Mouse (Mus musculus): ENCODE results near the gene Pax7. TPM values are rescaled to one million over a fixed set of nuclear protein-coding genes. Genes with fewer than 3 reads are reported as not detected.

Gene Pax7
- polyA plus RNA-seq, 1 experiment from 2014 or later: 2.0 TPM

- H3K27ac ChIP-seq (replicated peaks; ENCODE audit: low read depth, low read length): no peak overlapping the region
- H3K36me3 ChIP-seq (replicated peaks; ENCODE audit: control insufficient read depth, insufficient read depth, low read depth, low read length): no peaks in the 10 kb centered on the region
- ATAC-seq (replicated peaks; ENCODE audit: insufficient number of reproducible peaks, low FRiP score, low TSS enrichment, low read depth) (no peak), DNase-seq (ENCODE audit: low spot score) (no peak)
- H3K4me1 ChIP-seq (ENCODE audit: control insufficient read depth, insufficient read depth, low read length): peaks cover 6% of the 10 kb centered on the region
- peaks cover 94% of the 10 kb centered on the region for H3K27me3 ChIP-seq (ENCODE audit: control insufficient read depth, insufficient read depth, low read length)
- H3K4me3 ChIP-seq (ENCODE audit: low read depth, low read length): peak overlapping the region; percentile 39
- peak overlapping the region; percentile 32 for H3K4me2 ChIP-seq (ENCODE audit: low read depth, low read length)
- H3K9ac ChIP-seq (replicated peaks; ENCODE audit: low read length): peak overlapping the region; percentile 22; the same call in 1 of the 2 replicates
- no peaks in the 10 kb centered on the region for H3K9me3 ChIP-seq (replicated peaks; ENCODE audit: control insufficient read depth, low read length)
- 4% methylated on average over 14 of the region's 14 CpGs for WGBS
Observed at GRCm38 (mm10) chr4:139830053-139830452, 3.3 kb downstream of the Pax7 start.

DNA sequence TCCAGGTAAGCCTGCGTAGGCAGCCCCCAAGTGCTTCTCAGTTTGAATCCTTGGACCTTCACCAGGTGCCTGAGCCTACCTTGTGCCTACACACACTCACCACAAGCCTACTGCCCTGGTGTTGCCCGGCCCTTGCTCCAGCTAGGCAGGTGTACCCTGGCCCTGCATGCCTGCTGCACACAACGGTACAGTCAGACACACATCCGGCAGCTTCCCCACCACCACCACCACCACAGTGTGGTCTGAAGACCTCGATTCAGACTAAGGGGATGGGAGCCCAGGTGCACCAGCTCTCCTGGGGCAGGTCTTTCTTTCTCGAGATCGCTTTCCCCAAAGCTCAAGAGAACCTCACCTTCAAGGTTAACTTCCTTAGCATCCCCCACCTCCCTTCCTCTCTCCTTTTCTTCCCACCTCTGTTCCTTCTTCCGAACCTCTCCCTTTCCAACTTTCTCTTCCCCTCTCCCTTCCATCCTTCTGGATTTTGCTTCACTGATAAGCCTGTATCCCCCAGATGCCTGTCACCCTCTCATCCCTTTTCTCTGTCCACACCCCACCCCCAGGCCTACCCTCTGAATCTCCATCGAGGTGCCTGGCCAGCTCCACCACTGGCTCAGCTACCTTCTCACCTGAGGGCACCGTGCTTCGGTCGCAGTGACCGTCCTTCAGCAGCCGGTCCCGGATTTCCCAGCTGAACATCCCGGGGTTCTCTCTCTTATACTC is 4.3 kb downstream of the Pax7 start:
- ATAC-seq (replicated peaks; ENCODE audit: insufficient number of reproducible peaks, low FRiP score, low TSS enrichment, low read depth) (no peak), DNase-seq (ENCODE audit: low spot score) (no peak)
- Histone ChIP-seq H3K27me3 (ENCODE audit: control insufficient read depth, insufficient read depth, low read length) (peaks cover 94% of the 10 kb centered on the region), H3K27ac (replicated peaks; ENCODE audit: low read depth, low read length) (no peak overlapping the region), H3K4me3 (ENCODE audit: low read depth, low read length) (peak overlapping the region; percentile 2; the same call in 1 of the 2 replicates), H3K36me3 (replicated peaks; ENCODE audit: control insufficient read depth, insufficient read depth, low read depth, low read length) (no peaks in the 10 kb centered on the region), H3K4me2 (ENCODE audit: low read depth, low read length) (peak overlapping the region; percentile 13), H3K9ac (replicated peaks; ENCODE audit: low read length) (peak overlapping the region; percentile 28), H3K4me1 (ENCODE audit: control insufficient read depth, insufficient read depth, low read length) (peaks cover 10% of the 10 kb centered on the region), H3K9me3 (replicated peaks; ENCODE audit: control insufficient read depth, low read length) (no peaks in the 10 kb centered on the region)
- WGBS: 12% methylated on average over 16 of the region's 16 CpGs

- H3K4me1 ChIP-seq (ENCODE audit: control insufficient read depth, insufficient read depth, low read length): peaks cover 10% of the 10 kb centered on the region
- peak overlapping the region; percentile 30; the same call in 1 of the 2 replicates for H3K4me2 ChIP-seq (ENCODE audit: low read depth, low read length)
- no peak for DNase-seq (ENCODE audit: low spot score)
- WGBS: 2% methylated on average over 37 of the region's 37 CpGs
- ATAC-seq (replicated peaks; ENCODE audit: insufficient number of reproducible peaks, low FRiP score, low TSS enrichment, low read depth): no peak
- peak overlapping the region; percentile 15; the same call in 1 of the 2 replicates for H3K4me3 ChIP-seq (ENCODE audit: low read depth, low read length)
- H3K9ac ChIP-seq (replicated peaks; ENCODE audit: low read length): peak overlapping the region; percentile 28
- H3K9me3 ChIP-seq (replicated peaks; ENCODE audit: control insufficient read depth, low read length): no peaks in the 10 kb centered on the region
- no peaks in the 10 kb centered on the region for H3K36me3 ChIP-seq (replicated peaks; ENCODE audit: control insufficient read depth, insufficient read depth, low read depth, low read length)
- peaks cover 94% of the 10 kb centered on the region for H3K27me3 ChIP-seq (ENCODE audit: control insufficient read depth, insufficient read depth, low read length)
- H3K27ac ChIP-seq (replicated peaks; ENCODE audit: low read depth, low read length): no peak overlapping the region
Observed at GRCm38 (mm10) chr4:139828283-139828678, 5.0 kb downstream of the Pax7 start.

- peaks cover 93% of the 10 kb centered on the region for H3K27me3 ChIP-seq (ENCODE audit: control insufficient read depth, insufficient read depth, low read length)
- peak overlapping the region; percentile 13 for H3K9ac ChIP-seq (replicated peaks; ENCODE audit: low read length)
- H3K9me3 ChIP-seq (replicated peaks; ENCODE audit: control insufficient read depth, low read length): no peaks in the 10 kb centered on the region
- DNase-seq (ENCODE audit: low spot score): no peak
- no peak for ATAC-seq (replicated peaks; ENCODE audit: insufficient number of reproducible peaks, low FRiP score, low TSS enrichment, low read depth)
- no peaks in the 10 kb centered on the region for H3K36me3 ChIP-seq (replicated peaks; ENCODE audit: control insufficient read depth, insufficient read depth, low read depth, low read length)
- H3K27ac ChIP-seq (replicated peaks; ENCODE audit: low read depth, low read length): no peak overlapping the region
- WGBS: 7% methylated on average over 30 of the region's 30 CpGs
- peak overlapping the region; percentile 15; the same call in 1 of the 2 replicates for H3K4me3 ChIP-seq (ENCODE audit: low read depth, low read length)
- H3K4me1 ChIP-seq (ENCODE audit: control insufficient read depth, insufficient read depth, low read length): peaks cover 7% of the 10 kb centered on the region; the same call in 1 of the 2 replicates
- H3K4me2 ChIP-seq (ENCODE audit: low read depth, low read length): peak overlapping the region; percentile 30; the same call in 1 of the 2 replicates
Observed at GRCm38 (mm10) chr4:139827501-139828282, 5.6 kb downstream of the Pax7 start.

GRCm38 (mm10) chr4:139826231-139826630 is 7.1 kb downstream of the Pax7 start:
- no peak overlapping the region; the same call in 1 of the 2 replicates for H3K9ac ChIP-seq (replicated peaks; ENCODE audit: low read length)
- H3K9me3 ChIP-seq (replicated peaks; ENCODE audit: control insufficient read depth, low read length): no peaks in the 10 kb centered on the region
- no peak for ATAC-seq (replicated peaks; ENCODE audit: insufficient number of reproducible peaks, low FRiP score, low TSS enrichment, low read depth)
- DNase-seq (ENCODE audit: low spot score): no peak
- H3K27me3 ChIP-seq (ENCODE audit: control insufficient read depth, insufficient read depth, low read length): peaks cover 96% of the 10 kb centered on the region
- no peaks in the 10 kb centered on the region for H3K36me3 ChIP-seq (replicated peaks; ENCODE audit: control insufficient read depth, insufficient read depth, low read depth, low read length)
- no peak overlapping the region for H3K27ac ChIP-seq (replicated peaks; ENCODE audit: low read depth, low read length)
- H3K4me2 ChIP-seq (ENCODE audit: low read depth, low read length): no peak overlapping the region; the same call in 1 of the 2 replicates
- peaks cover 11% of the 10 kb centered on the region for H3K4me1 ChIP-seq (ENCODE audit: control insufficient read depth, insufficient read depth, low read length)
- H3K4me3 ChIP-seq (ENCODE audit: low read depth, low read length): no peak overlapping the region
- WGBS: 0% methylated on average over 3 of the region's 3 CpGs

DNA sequence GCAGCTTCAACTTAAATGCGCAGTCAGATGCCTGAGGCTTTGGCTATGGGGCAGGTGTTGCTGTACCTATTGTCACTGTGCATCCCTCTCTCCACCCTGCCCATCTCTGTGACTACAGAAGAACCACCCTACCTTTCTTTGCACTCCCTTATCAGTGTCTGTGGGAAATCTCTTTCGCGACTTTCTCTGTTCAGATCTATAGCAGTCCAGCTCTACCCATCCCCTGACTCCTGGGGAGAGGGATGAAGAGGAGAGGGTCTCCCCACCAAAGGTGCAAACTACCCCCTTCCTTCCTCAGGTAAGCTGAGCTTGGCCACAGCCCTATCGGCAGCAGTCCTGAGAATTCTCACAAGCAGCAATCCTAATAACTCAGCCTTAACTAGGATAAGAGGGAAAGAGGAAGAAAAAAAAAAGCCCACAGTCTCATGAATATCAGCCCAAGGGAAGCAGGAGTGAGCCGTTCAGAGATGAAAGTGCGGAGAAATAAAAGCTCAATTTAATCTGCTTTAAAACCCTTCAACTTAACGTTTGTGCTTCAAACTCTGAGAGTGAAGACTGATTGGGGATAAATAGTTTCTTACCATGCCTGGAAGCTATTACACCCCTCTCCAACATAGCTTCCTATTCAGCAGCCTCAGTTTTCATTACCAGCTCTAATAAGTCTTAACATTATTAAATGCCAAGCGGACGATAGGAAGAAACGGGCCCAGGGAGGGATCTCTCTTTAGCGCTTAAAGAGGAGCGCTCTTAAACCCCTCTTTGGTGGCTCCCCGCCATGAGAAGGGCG is 7.8 kb downstream of the Pax7 start:
- Histone ChIP-seq H3K9ac (replicated peaks; ENCODE audit: low read length) (peak overlapping the region; percentile 15; the same call in 1 of the 2 replicates), H3K27me3 (ENCODE audit: control insufficient read depth, insufficient read depth, low read length) (peaks cover 95% of the 10 kb centered on the region), H3K4me3 (ENCODE audit: low read depth, low read length) (no peak overlapping the region), H3K4me1 (ENCODE audit: control insufficient read depth, insufficient read depth, low read length) (peaks cover 11% of the 10 kb centered on the region), H3K4me2 (ENCODE audit: low read depth, low read length) (no peak overlapping the region; the same call in 1 of the 2 replicates), H3K9me3 (replicated peaks; ENCODE audit: control insufficient read depth, low read length) (no peaks in the 10 kb centered on the region), H3K36me3 (replicated peaks; ENCODE audit: control insufficient read depth, insufficient read depth, low read depth, low read length) (no peaks in the 10 kb centered on the region), H3K27ac (replicated peaks; ENCODE audit: low read depth, low read length) (no peak overlapping the region)
- ATAC-seq (replicated peaks; ENCODE audit: insufficient number of reproducible peaks, low FRiP score, low TSS enrichment, low read depth) (no peak), DNase-seq (ENCODE audit: low spot score) (peak; percentile 33)
- 3% methylated on average over 14 of the region's 14 CpGs for WGBS

DNA sequence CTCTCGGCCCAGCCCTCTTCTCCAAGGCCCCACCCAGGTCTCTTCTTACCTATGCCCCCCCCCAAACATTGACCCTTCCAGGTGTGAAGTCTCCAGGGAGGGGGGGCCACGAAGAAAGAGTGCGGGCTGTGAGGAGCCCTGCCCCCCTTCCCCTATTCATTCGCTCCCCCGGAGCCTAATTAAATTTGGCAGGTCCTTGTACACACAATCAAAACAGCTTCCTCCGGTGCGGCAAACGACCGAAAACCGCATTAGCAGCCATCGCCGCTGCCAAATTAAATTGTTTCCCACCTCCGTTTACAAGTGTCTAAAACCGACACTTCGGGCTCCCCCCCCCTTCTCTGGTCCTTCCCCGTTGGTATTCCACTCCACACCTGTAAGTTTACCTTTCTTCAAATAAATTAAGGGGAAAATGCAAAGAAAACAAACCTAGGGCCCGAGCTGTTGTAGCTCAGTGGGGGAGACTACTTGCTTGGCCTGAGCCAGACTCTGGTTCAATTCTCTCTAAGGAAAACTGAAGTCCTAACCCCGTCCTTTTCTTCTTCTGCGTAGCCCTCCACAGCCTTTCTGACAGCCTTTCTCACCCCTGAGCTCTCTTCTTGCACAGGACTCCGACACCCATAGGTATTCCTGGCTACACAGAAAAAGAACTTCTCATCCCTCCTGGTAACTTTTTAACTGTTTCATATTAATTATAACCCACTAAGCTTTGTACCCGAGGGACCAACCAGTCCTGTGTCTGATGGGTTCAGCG is 8.6 kb downstream of the Pax7 start:
- Histone ChIP-seq H3K9me3 (replicated peaks; ENCODE audit: control insufficient read depth, low read length) (no peaks in the 10 kb centered on the region), H3K4me3 (ENCODE audit: low read depth, low read length) (peak overlapping the region; percentile 5; the same call in 1 of the 2 replicates), H3K36me3 (replicated peaks; ENCODE audit: control insufficient read depth, insufficient read depth, low read depth, low read length) (no peaks in the 10 kb centered on the region), H3K27ac (replicated peaks; ENCODE audit: low read depth, low read length) (no peak overlapping the region; the same call in 1 of the 2 replicates), H3K4me2 (ENCODE audit: low read depth, low read length) (no peak overlapping the region; the same call in 1 of the 2 replicates), H3K27me3 (ENCODE audit: control insufficient read depth, insufficient read depth, low read length) (peaks cover 92% of the 10 kb centered on the region), H3K9ac (replicated peaks; ENCODE audit: low read length) (no peak overlapping the region), H3K4me1 (ENCODE audit: control insufficient read depth, insufficient read depth, low read length) (peaks cover 11% of the 10 kb centered on the region)
- under 1% methylated on average over 22 of the region's 22 CpGs for WGBS
- peak; percentile 43 for DNase-seq (ENCODE audit: low spot score)
- ATAC-seq (replicated peaks; ENCODE audit: insufficient number of reproducible peaks, low FRiP score, low TSS enrichment, low read depth): no peak
